Mouse (Mus musculus) heart, adult 2 months (tissue): ENCODE measurements at regions not wholly inside any gene's neighbourhood (a gene's known extent, or its start where the extent isn't known, plus 50 kb on each side); places are given as distances from the start of the nearest gene placed in this dataset.

ENCODE experiments used
- DNase-seq, 2 experiments: peaks; one replicate each; pipeline ENCODE4 v3.0.0; 2021
- H3K27ac ChIP-seq: fragments of 200-600 bp; 2 replicates; pipeline ENCODE4 v1.8.1; 2022
- H3K27me3 ChIP-seq: fragments of 200-500 bp; 2 replicates; pipeline ENCODE4 v1.6.1; 2012; ENCODE audit warnings: mild to moderate bottlenecking, low read length, inconsistent platforms, mixed read lengths; ENCODE audit not compliant: control insufficient read depth, insufficient read depth
- H3K36me3 ChIP-seq: fragments of 200-500 bp; 2 replicates; pipeline ENCODE4 v1.6.1; 2012; ENCODE audit warnings: low read length, inconsistent platforms; ENCODE audit not compliant: control insufficient read depth, insufficient read depth
- H3K4me1 ChIP-seq: fragments of 200-500 bp; 2 replicates; pipeline ENCODE4 v1.6.1; 2011; ENCODE audit warnings: low read length; ENCODE audit not compliant: control insufficient read depth, insufficient read depth
- H3K4me3 ChIP-seq: fragments of 200-600 bp; 2 replicates; pipeline ENCODE4 v1.8.1; 2022
- H3K79me2 ChIP-seq: fragments of 200-500 bp; replicated peaks from 2 replicates; pipeline ENCODE4 v1.6.1; 2012; ENCODE audit warnings: mild to moderate bottlenecking, inconsistent platforms, low read length, moderate library complexity, mixed read lengths; ENCODE audit not compliant: control insufficient read depth, insufficient read depth
- H3K9ac ChIP-seq: fragments of 200-500 bp; 2 replicates; pipeline ENCODE4 v1.6.1; 2012; ENCODE audit warnings: low read depth, mild to moderate bottlenecking, control low read depth, inconsistent platforms, low read length, mixed read lengths
- CTCF ChIP-seq: fragments of 200-600 bp; IDR thresholded peaks from 2 replicates; pipeline ENCODE4 v1.8.1; 2022; ENCODE audit warnings: antibody characterized with exemption, mild to moderate bottlenecking, moderate library complexity
- EP300 ChIP-seq: fragments of 200-500 bp; IDR thresholded peaks from 2 replicates; pipeline ENCODE4 v1.6.1; 2011; ENCODE audit warnings: low read depth, low read length, control low read depth; ENCODE audit not compliant: insufficient read depth
- POLR2A ChIP-seq: fragments of 200-500 bp; IDR thresholded peaks from 2 replicates; pipeline ENCODE4 v1.6.1; 2011; ENCODE audit warnings: mild to moderate bottlenecking, low read depth, low read length, control low read depth; ENCODE audit not compliant: insufficient read depth
- WGBS: fragments of 180-500 bp; shearing (Covaris S2); methylation state at CpG from one replicate; pipeline ENCODE4 v1.1.7; 2018; 5-methylcytosine and 5-hydroxymethylcytosine counted together
- intact Hi-C: fragments of 180-260 bp; cut with DNase I; formaldehyde crosslinking; loops from one replicate; pipeline ENCODE4 v1.15.1; 2025

DNA sequence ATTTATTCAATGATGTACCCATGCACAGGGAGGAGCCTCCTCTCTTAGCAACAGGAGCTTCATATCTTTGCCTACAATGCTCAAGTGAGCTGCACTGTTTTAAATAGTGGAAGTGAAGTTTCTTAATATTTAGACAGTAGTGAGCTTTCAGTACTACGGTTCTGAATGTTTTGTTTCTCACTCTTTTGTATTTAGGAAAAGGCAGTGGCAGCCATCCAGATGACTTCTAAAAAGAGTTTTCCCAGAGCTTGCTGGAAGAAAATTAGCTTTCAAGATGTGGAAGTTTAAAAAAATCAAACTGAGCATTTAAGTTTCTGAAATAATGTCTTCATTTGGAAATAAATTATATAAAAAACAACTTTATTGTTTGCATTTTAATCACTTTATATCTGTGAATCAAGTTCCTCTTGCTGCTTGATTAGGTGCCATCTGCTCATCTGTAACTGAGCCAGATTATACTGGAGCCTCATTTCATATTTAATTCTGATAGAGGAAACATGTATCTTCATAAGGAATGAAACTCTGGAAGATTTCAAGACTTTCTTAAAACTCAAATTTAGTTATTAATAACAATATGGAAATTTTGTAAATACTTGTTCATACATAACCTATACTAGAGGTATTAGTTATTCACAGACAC, 268.6 kb upstream of the Tle1 start:
- Histone ChIP-seq H3K27me3 (no peaks in the 10 kb centered on the region), H3K9ac (no peak overlapping the region), H3K4me3 (no peak overlapping the region), H3K79me2 (no peaks in the 10 kb centered on the region), H3K36me3 (no peaks in the 10 kb centered on the region), H3K4me1 (no peaks in the 10 kb centered on the region), H3K27ac (no peak overlapping the region)
- TF ChIP-seq CTCF (no peak), POLR2A (no peak), EP300 (no peak)
- 51% methylated on average over 1 of the region's 1 CpGs for WGBS
- no peak for DNase-seq
- intact Hi-C loops, result no loop called here

GRCm38 (mm10) chr4:72444177-72444770, 243.6 kb upstream of the Tle1 start:
- Histone ChIP-seq H3K27ac (no peak overlapping the region), H3K4me1 (no peaks in the 10 kb centered on the region), H3K36me3 (no peaks in the 10 kb centered on the region), H3K4me3 (no peak overlapping the region), H3K27me3 (no peaks in the 10 kb centered on the region), H3K9ac (no peak overlapping the region), H3K79me2 (no peaks in the 10 kb centered on the region)
- intact Hi-C loops, result no loop called here
- TF ChIP-seq CTCF, result no peak
- TF ChIP-seq EP300, result no peak
- TF ChIP-seq POLR2A, result no peak
- DNase-seq, result no peak

- Histone ChIP-seq H3K27me3 (no peaks in the 10 kb centered on the region), H3K9ac (no peak overlapping the region), H3K27ac (no peak overlapping the region), H3K36me3 (no peaks in the 10 kb centered on the region), H3K79me2 (no peaks in the 10 kb centered on the region), H3K4me3 (no peak overlapping the region), H3K4me1 (no peaks in the 10 kb centered on the region)
- intact Hi-C loops, result no loop called here
- no peak for TF ChIP-seq CTCF
- TF ChIP-seq POLR2A, result no peak
- TF ChIP-seq EP300, result no peak
- DNase-seq, result no peak
Measured at GRCm38 (mm10) chr4:72437367-72437766, 236.6 kb upstream of the Tle1 start.

- Histone ChIP-seq H3K4me1 (no peaks in the 10 kb centered on the region), H3K36me3 (no peaks in the 10 kb centered on the region), H3K9ac (no peak overlapping the region), H3K27me3 (no peaks in the 10 kb centered on the region), H3K27ac (no peak overlapping the region), H3K79me2 (no peaks in the 10 kb centered on the region), H3K4me3 (no peak overlapping the region)
- TF ChIP-seq CTCF (no peak), EP300 (no peak), POLR2A (no peak)
- 30% methylated on average over 1 of the region's 1 CpGs for WGBS
- intact Hi-C loops, result no loop called here
- no peak for DNase-seq
Measured at GRCm38 (mm10) chr4:72425316-72425715, 224.6 kb upstream of the Tle1 start.

GRCm38 (mm10) chr4:72412100-72412788, 211.5 kb upstream of the Tle1 start:
- H3K4me3 ChIP-seq, result no peak overlapping the region
- DNase-seq, result no peak
- 70% methylated on average over 8 of the region's 8 CpGs for WGBS
- H3K36me3 ChIP-seq, result no peaks in the 10 kb centered on the region
- H3K27me3 ChIP-seq, result no peaks in the 10 kb centered on the region
- H3K79me2 ChIP-seq, result no peaks in the 10 kb centered on the region
- H3K9ac ChIP-seq, result no peak overlapping the region
- TF ChIP-seq CTCF (no peak), EP300 (no peak), POLR2A (no peak)
- H3K27ac ChIP-seq, result no peak overlapping the region
- intact Hi-C loops, result no loop called here
- H3K4me1 ChIP-seq, result no peaks in the 10 kb centered on the region

GRCm38 (mm10) chr4:72411343-72411742, 210.6 kb upstream of the Tle1 start:
- H3K36me3 ChIP-seq, result no peaks in the 10 kb centered on the region
- intact Hi-C loops, result no loop called here
- no peaks in the 10 kb centered on the region for H3K4me1 ChIP-seq
- no peak for DNase-seq
- H3K9ac ChIP-seq, result no peak overlapping the region
- no peaks in the 10 kb centered on the region for H3K79me2 ChIP-seq
- WGBS, result 82% methylated on average over 3 of the region's 3 CpGs
- H3K4me3 ChIP-seq, result no peak overlapping the region
- no peak overlapping the region for H3K27ac ChIP-seq
- TF ChIP-seq CTCF (no peak), EP300 (no peak), POLR2A (no peak)
- no peaks in the 10 kb centered on the region for H3K27me3 ChIP-seq
